ENCODE assay signal across 13 mouse cellular contexts in genomic region chr8:10173033-10173747, GRCm38 (mm10). TPM values are rescaled to one million over a fixed set of nuclear protein-coding genes. Genes with fewer than 3 reads are reported as not detected.
DNase-seq lines count a peak whose midpoint lies in the region; ATAC-seq and TF ChIP-seq lines count a peak whose summit lies in the region.
"Had no signal": no experiment of that assay in that cellular context is flagged by ENCODE, and none has a peak within 500 bp of the region (broad histone marks: within the 10 kb centered on the region; RNA-seq: fewer than 3 reads in every experiment).

No protein-coding gene starts in this region.

- H3K4me3 ChIP-seq in stomach, embryonic 14.5 days (ENCODE audit: low read depth, low read length), result no peak overlapping the region
- no peak overlapping the region for H3K4me3 ChIP-seq in stomach, postnatal 0 days (ENCODE audit: low read depth, low read length)
- no peak overlapping the region for H3K4me3 ChIP-seq in hindbrain, embryonic 10.5 days
- H3K4me3 ChIP-seq in midbrain, embryonic 14.5 days (replicated peaks; ENCODE audit: low read depth, low read length), result no peak overlapping the region
- H3K4me3 ChIP-seq: kidney, embryonic 15.5 days; limb, embryonic 13.5 days; lung, embryonic 15.5 days had no signal

- DNase-seq in stomach, postnatal 0 days (ENCODE audit: low spot score), result no peak
- peak; percentile 58 for DNase-seq in hindbrain, embryonic 10.5 days (ENCODE audit: low spot score)
- peak; percentile 42 for DNase-seq in midbrain, embryonic 14.5 days
- DNase-seq in spleen, adult 12 weeks (ENCODE audit: low spot score), result no peak
- no peak for DNase-seq in B cell, adult 2 months
- no peak for DNase-seq in gastrocnemius, postnatal 10 days
- DNase-seq: adrenal gland, postnatal 10 days; heart, postnatal 14 days; layer of hippocampus, adult 9-11 months had no signal

- no peak overlapping the region for H3K9ac ChIP-seq in stomach, embryonic 14.5 days (replicated peaks; ENCODE audit: low read depth, low read length)
- H3K9ac ChIP-seq in stomach, postnatal 0 days (ENCODE audit: low read length), result no peak overlapping the region
- no peak overlapping the region for H3K9ac ChIP-seq in midbrain, embryonic 14.5 days (replicated peaks; ENCODE audit: low read length)
- H3K9ac ChIP-seq: kidney, embryonic 15.5 days; limb, embryonic 13.5 days; lung, embryonic 15.5 days had no signal

- H3K9me3 ChIP-seq in stomach, embryonic 14.5 days (ENCODE audit: control insufficient read depth, low read depth, low read length), result no peaks in the 10 kb centered on the region
- H3K9me3 ChIP-seq in stomach, postnatal 0 days (ENCODE audit: control insufficient read depth, low read length), result no peaks in the 10 kb centered on the region
- H3K9me3 ChIP-seq in hindbrain, embryonic 10.5 days, result no peaks in the 10 kb centered on the region
- no peaks in the 10 kb centered on the region for H3K9me3 ChIP-seq in midbrain, embryonic 14.5 days (ENCODE audit: control insufficient read depth, low read length)
- H3K9me3 ChIP-seq: kidney, embryonic 15.5 days; limb, embryonic 13.5 days; lung, embryonic 15.5 days had no signal

- no peak for TF ChIP-seq CTCF in stomach, postnatal 0 days (IDR thresholded peaks at IDR 0.05; ENCODE audit: low read depth)

- H3K27ac ChIP-seq in stomach, embryonic 14.5 days (ENCODE audit: low read length), result peak overlapping the region; percentile 52
- H3K27ac ChIP-seq in stomach, postnatal 0 days (replicated peaks), result no peak overlapping the region
- H3K27ac ChIP-seq in hindbrain, embryonic 10.5 days, result peak overlapping the region; percentile 81
- H3K27ac ChIP-seq in midbrain, embryonic 14.5 days (replicated peaks; ENCODE audit: low read depth, low read length), result peak overlapping the region; percentile 16; the same call in 1 of the 2 replicates
- H3K27ac ChIP-seq: kidney, embryonic 15.5 days; limb, embryonic 13.5 days; lung, embryonic 15.5 days had no signal

- no peak for ATAC-seq in stomach, embryonic 14.5 days (ENCODE audit: insufficient number of reproducible peaks, insufficient read depth, low FRiP score, low read depth)
- no peak for ATAC-seq in stomach, postnatal 0 days (ENCODE audit: low FRiP score, low TSS enrichment)
- ATAC-seq in midbrain, embryonic 14.5 days (ENCODE audit: low FRiP score, low TSS enrichment), result peak; percentile 74; the same call in 1 of the 2 replicates

- H3K4me1 ChIP-seq in stomach, embryonic 14.5 days (ENCODE audit: control insufficient read depth, insufficient read depth, low read length), result no peaks in the 10 kb centered on the region
- no peaks in the 10 kb centered on the region for H3K4me1 ChIP-seq in stomach, postnatal 0 days (replicated peaks; ENCODE audit: control insufficient read depth, insufficient read depth)
- peaks cover 57% of the 10 kb centered on the region for H3K4me1 ChIP-seq in hindbrain, embryonic 10.5 days (replicated peaks)
- H3K4me1 ChIP-seq in midbrain, embryonic 14.5 days (ENCODE audit: control insufficient read depth, insufficient read depth, low read length), result peaks cover 40% of the 10 kb centered on the region
- H3K4me1 ChIP-seq: kidney, embryonic 15.5 days; limb, embryonic 13.5 days; lung, embryonic 15.5 days had no signal

- H3K4me2 ChIP-seq in stomach, embryonic 14.5 days (replicated peaks; ENCODE audit: low read depth, low read length), result no peak overlapping the region
- H3K4me2 ChIP-seq in stomach, postnatal 0 days (replicated peaks; ENCODE audit: low read depth), result no peak overlapping the region
- H3K4me2 ChIP-seq in midbrain, embryonic 14.5 days (ENCODE audit: low read length), result no peak overlapping the region
- H3K4me2 ChIP-seq: kidney, embryonic 15.5 days; limb, embryonic 13.5 days; lung, embryonic 15.5 days had no signal

- WGBS in stomach, embryonic 14.5 days, result 54% methylated on average over 9 of the region's 9 CpGs
- 47% methylated on average over 9 of the region's 9 CpGs for WGBS in stomach, postnatal 0 days
- 39% methylated on average over 9 of the region's 9 CpGs for WGBS in hindbrain, embryonic 10.5 days
- 17% methylated on average over 9 of the region's 9 CpGs for WGBS in midbrain, embryonic 14.5 days

- H3K27me3 ChIP-seq in stomach, embryonic 14.5 days (ENCODE audit: control insufficient read depth, insufficient read depth, low read length), result no peaks in the 10 kb centered on the region
- no peaks in the 10 kb centered on the region for H3K27me3 ChIP-seq in stomach, postnatal 0 days (ENCODE audit: control insufficient read depth, insufficient read depth, low read length)
- H3K27me3 ChIP-seq in hindbrain, embryonic 10.5 days (ENCODE audit: insufficient read depth, poor library complexity, severe bottlenecking), result no peaks in the 10 kb centered on the region
- H3K27me3 ChIP-seq in midbrain, embryonic 14.5 days (ENCODE audit: control insufficient read depth, insufficient read depth, low read length), result no peaks in the 10 kb centered on the region
- H3K27me3 ChIP-seq: limb, embryonic 13.5 days; lung, embryonic 15.5 days had no signal

- no peaks in the 10 kb centered on the region for H3K36me3 ChIP-seq in stomach, embryonic 14.5 days (ENCODE audit: control insufficient read depth, insufficient read depth, low read length)
- no peaks in the 10 kb centered on the region for H3K36me3 ChIP-seq in stomach, postnatal 0 days (ENCODE audit: control insufficient read depth, insufficient read depth, low read length)
- no peaks in the 10 kb centered on the region for H3K36me3 ChIP-seq in hindbrain, embryonic 10.5 days
- H3K36me3 ChIP-seq in midbrain, embryonic 14.5 days (ENCODE audit: control insufficient read depth, insufficient read depth, low read length), result no peaks in the 10 kb centered on the region
- H3K36me3 ChIP-seq: kidney, embryonic 15.5 days; limb, embryonic 13.5 days; lung, embryonic 15.5 days had no signal

- TF ChIP-seq EP300 in stomach, postnatal 0 days (optimal IDR thresholded peaks at IDR 0.05), result no peak

RNA-seq across cellular contexts. Expression of gene Myo16, which starts 19.5 kb away (rescaled TPM):
- 5.1 and 6.4 TPM in 2 replicates for polyA plus RNA-seq in stomach, embryonic 14.5 days (2014; fragmentation: Nextera tagmentation; extraction: Ambion mirVana)
- polyA plus RNA-seq in stomach, postnatal 0 days (2015; fragmentation: Nextera tagmentation; extraction: Ambion mirVana), result 1.5 and 1.7 TPM in 2 replicates
- polyA plus RNA-seq in hindbrain, embryonic 10.5 days (2016; fragmentation: Nextera tagmentation; extraction: Ambion mirVana), result 2.8 TPM in 2 replicates
- polyA plus RNA-seq in midbrain, embryonic 14.5 days (2014; fragmentation: Nextera tagmentation; extraction: Ambion mirVana), result 6.1 and 7.9 TPM in 2 replicates
- 1 to 10 TPM; 3.9 to 5.3 TPM for total RNA-seq in gastrocnemius, postnatal 10 days (2021)

Comparison
In these comparisons a context has a peak if more than half of its experiments do, and no peak if none do; other contexts are left out.
1. DNase-seq: peak in hindbrain, embryonic 10.5 days (single experiment) and midbrain, embryonic 14.5 days (single experiment); none in stomach, postnatal 0 days (single experiment), spleen, adult 12 weeks (single experiment), B cell, adult 2 months (0 of 2) and gastrocnemius, postnatal 10 days (single experiment).